Mouse (Mus musculus) spleen, adult 2 months (tissue): ENCODE measurements around the gene Pacsin2. TPM values are rescaled to one million over a fixed set of nuclear protein-coding genes. Genes with fewer than 3 reads are reported as not detected.
A peak's percentile ranks its signal among the peaks of the same experiment; 100 is the strongest.

Experiments used
- DNase-seq, 2 experiments: peaks; one replicate each; pipeline versions ENCODE4 v3.0.0 to v3.0.0-alpha.2; 2012 to 2021; ENCODE audit warnings: low spot score in 2 of 2, low read depth in 1 of 2
- H3K27ac ChIP-seq: fragments of 200-500 bp; 2 replicates; pipeline ENCODE4 v1.5.1; 2012; ENCODE audit warnings: low read length, inconsistent platforms; ENCODE audit not compliant: insufficient read depth
- H3K27me3 ChIP-seq: fragments of 200-500 bp; 2 replicates; pipeline ENCODE4 v1.6.1; 2012; ENCODE audit warnings: mild to moderate bottlenecking, moderate library complexity, low read length, inconsistent platforms; ENCODE audit not compliant: control insufficient read depth, insufficient read depth
- H3K36me3 ChIP-seq: fragments of 200-500 bp; 2 replicates; pipeline ENCODE4 v1.6.1; 2012; ENCODE audit warnings: mild to moderate bottlenecking, low read length, inconsistent platforms; ENCODE audit not compliant: control insufficient read depth, insufficient read depth
- H3K4me1 ChIP-seq: fragments of 200-500 bp; 2 replicates; pipeline ENCODE4 v1.6.1; 2011; ENCODE audit warnings: inconsistent platforms; ENCODE audit not compliant: control insufficient read depth, insufficient read depth, insufficient read length
- H3K4me3 ChIP-seq: fragments of 200-500 bp; 2 replicates; pipeline ENCODE4 v1.5.1; 2011; ENCODE audit warnings: mild to moderate bottlenecking, inconsistent platforms; ENCODE audit not compliant: insufficient read depth, insufficient read length; ENCODE audit errors: extremely low read depth
- CTCF ChIP-seq: fragments of 200-500 bp; IDR thresholded peaks from 2 replicates; pipeline ENCODE4 v1.5.1; 2011; ENCODE audit warnings: mild to moderate bottlenecking, inconsistent platforms; ENCODE audit not compliant: insufficient read depth, insufficient read length, insufficient replicate concordance; ENCODE audit errors: extremely low read depth
- POLR2A ChIP-seq: fragments of 200-500 bp; IDR thresholded peaks from 2 replicates; pipeline ENCODE4 v1.6.1; 2011; ENCODE audit warnings: low read depth, low read length, inconsistent platforms
- WGBS: fragments of 180-500 bp; shearing (Covaris S2); methylation state at CpG from one replicate; pipeline ENCODE4 v1.1.7; 2018; 5-methylcytosine and 5-hydroxymethylcytosine counted together
- polyA plus RNA-seq: library from polyadenylated mRNA; depleted of rRNA; stranded (reverse); fragments of >200 nt; gene quantifications from 2 replicates; pipeline ENCODE4 v1.2.3, GENCODE M21; 2012

The Pacsin2 gene
- polyA plus RNA-seq, 1 experiment = 27.6 TPM

- H3K36me3 ChIP-seq = no peaks in the 10 kb centered on the region
- TF ChIP-seq POLR2A = no peak
- no peak for TF ChIP-seq CTCF
- no peak overlapping the region for H3K27ac ChIP-seq
- H3K4me3 ChIP-seq = no peak overlapping the region
- no peaks in the 10 kb centered on the region for H3K4me1 ChIP-seq
- DNase-seq = no peak
- H3K27me3 ChIP-seq = no peaks in the 10 kb centered on the region
- WGBS = 96% methylated on average over 15 of the region's 15 CpGs
These were observed 118.4 kb downstream of the Pacsin2 start for GRCm38 (mm10) chr15:83345898-83346529.

GRCm38 (mm10) chr15:83344956-83345355, 119.5 kb downstream of the Pacsin2 start:
- DNase-seq = no peak
- no peak overlapping the region for H3K27ac ChIP-seq

GRCm38 (mm10) chr15:83344157-83344556, 120.2 kb downstream of the Pacsin2 start:
- Histone ChIP-seq H3K4me1 (no peaks in the 10 kb centered on the region), H3K36me3 (no peaks in the 10 kb centered on the region), H3K27me3 (no peaks in the 10 kb centered on the region), H3K4me3 (no peak overlapping the region), H3K27ac (peak overlapping the region; percentile 1; the same call in 1 of the 2 replicates)
- WGBS = 81% methylated on average over 7 of the region's 7 CpGs
- no peak for DNase-seq
- no peak for TF ChIP-seq CTCF
- no peak for TF ChIP-seq POLR2A

More at GRCm38 (mm10) chr15:83344956-83345355, 119.5 kb downstream of the Pacsin2 start:
- H3K4me3 ChIP-seq = no peak overlapping the region
- TF ChIP-seq POLR2A (no peak), CTCF (no peak)
- no peaks in the 10 kb centered on the region for H3K4me1 ChIP-seq
- whole genome bisulfite sequencing = 84% methylated on average over 7 of the region's 7 CpGs
- no peaks in the 10 kb centered on the region for H3K27me3 ChIP-seq
- H3K36me3 ChIP-seq = no peaks in the 10 kb centered on the region

- no peaks in the 10 kb centered on the region; the same call in 1 of the 2 replicates for H3K36me3 ChIP-seq
- TF ChIP-seq CTCF (no peak), POLR2A (no peak)
- no peak overlapping the region for H3K27ac ChIP-seq
- H3K27me3 ChIP-seq = no peaks in the 10 kb centered on the region
- H3K4me3 ChIP-seq = no peak overlapping the region
- 90% methylated on average over 6 of the region's 6 CpGs for WGBS
- no peaks in the 10 kb centered on the region for H3K4me1 ChIP-seq
- no peak for DNase-seq
These were observed 125.5 kb downstream of the Pacsin2 start for GRCm38 (mm10) chr15:83338908-83339307.

- Histone ChIP-seq H3K4me1 (no peaks in the 10 kb centered on the region), H3K4me3 (no peak overlapping the region), H3K27me3 (no peaks in the 10 kb centered on the region), H3K36me3 (no peaks in the 10 kb centered on the region; the same call in 1 of the 2 replicates), H3K27ac (no peak overlapping the region)
- no peak for TF ChIP-seq CTCF
- no peak for TF ChIP-seq POLR2A
- 87% methylated on average over 8 of the region's 8 CpGs for WGBS
- no peak for DNase-seq
These were observed 126.2 kb downstream of the Pacsin2 start for GRCm38 (mm10) chr15:83337903-83338870.

- no peak for DNase-seq
- H3K36me3 ChIP-seq = no peaks in the 10 kb centered on the region; the same call in 1 of the 2 replicates
- no peaks in the 10 kb centered on the region for H3K27me3 ChIP-seq
- H3K27ac ChIP-seq = no peak overlapping the region
- H3K4me1 ChIP-seq = no peaks in the 10 kb centered on the region
- TF ChIP-seq POLR2A (no peak), CTCF (no peak)
- H3K4me3 ChIP-seq = no peak overlapping the region
- WGBS = 89% methylated on average over 3 of the region's 3 CpGs
These were observed 132.0 kb downstream of the Pacsin2 start for GRCm38 (mm10) chr15:83332373-83332772.
